Mouse (Mus musculus) cerebellum, postnatal 14 days (tissue): ENCODE measurements around the gene Ermap.

Experiments used
- DNase-seq, 2 experiments: peaks; one replicate each; pipeline ENCODE4 v3.0.0; 2021; ENCODE audit warnings: mixed read lengths in 2 of 2

Ermap gene

GRCm38 (mm10) chr4:119133860-119134259 lies 56.0 kb downstream of the Ermap start:
- DNase-seq, result no peak

GRCm38 (mm10) chr4:119133306-119133705 lies 56.5 kb downstream of the Ermap start:
- DNase-seq, result no peak

GRCm38 (mm10) chr4:119131189-119131910 lies 58.5 kb downstream of the Ermap start:
- no peak for DNase-seq

GRCm38 (mm10) chr4:119129096-119129495 lies 60.7 kb downstream of the Ermap start:
- no peak for DNase-seq

GRCm38 (mm10) chr4:119128547-119128946 lies 61.3 kb downstream of the Ermap start:
- no peak for DNase-seq

GRCm38 (mm10) chr4:119127229-119127628 lies 62.6 kb downstream of the Ermap start:
- no peak for DNase-seq

- no peak for DNase-seq
These were observed 64.1 kb downstream of the Ermap start for GRCm38 (mm10) chr4:119125577-119126270.
